Mouse (Mus musculus) NIH3T3 (cell line): ENCODE measurements around the gene Acot4.
"Not testable (repeated sequence)": the region's sequence is repeated elsewhere in the genome, so short reads cannot be mapped to it uniquely, and the experiment has no call there.

ENCODE experiments used
- DNase-seq: peaks from one replicate; pipeline ENCODE4 v3.0.0-alpha.2; 2012; ENCODE audit warnings: low read depth

Acot4 gene

DNA sequence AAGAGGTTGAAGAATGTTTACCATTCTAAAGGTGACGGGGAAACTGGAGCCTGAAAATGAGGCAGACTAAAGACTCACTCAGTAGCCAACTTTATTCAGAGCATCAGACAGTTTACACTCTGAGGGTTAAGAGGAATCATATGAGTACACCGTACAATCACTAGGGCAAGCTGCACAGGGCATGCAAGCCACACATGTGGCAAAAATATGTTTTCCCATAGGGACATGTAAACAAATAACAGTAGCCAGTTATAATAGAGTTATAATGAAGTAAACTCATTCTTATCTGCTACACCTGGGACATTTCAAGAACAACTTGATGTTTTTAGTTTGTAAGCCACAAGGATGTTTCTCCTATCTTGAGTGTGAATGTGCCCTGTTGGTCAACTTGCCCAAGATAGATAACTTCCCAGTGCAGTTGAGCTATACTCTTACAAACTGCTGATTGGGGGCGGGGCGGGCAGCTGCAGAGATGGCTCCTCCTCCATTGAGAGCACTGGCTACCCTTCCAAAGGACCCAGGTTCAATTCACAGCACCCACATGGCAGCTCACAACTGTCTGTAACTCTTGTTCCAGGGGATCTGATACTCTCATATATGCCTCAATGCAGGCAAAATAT is 39.3 kb downstream of the Acot4 start:
- no peak for DNase-seq

DNA sequence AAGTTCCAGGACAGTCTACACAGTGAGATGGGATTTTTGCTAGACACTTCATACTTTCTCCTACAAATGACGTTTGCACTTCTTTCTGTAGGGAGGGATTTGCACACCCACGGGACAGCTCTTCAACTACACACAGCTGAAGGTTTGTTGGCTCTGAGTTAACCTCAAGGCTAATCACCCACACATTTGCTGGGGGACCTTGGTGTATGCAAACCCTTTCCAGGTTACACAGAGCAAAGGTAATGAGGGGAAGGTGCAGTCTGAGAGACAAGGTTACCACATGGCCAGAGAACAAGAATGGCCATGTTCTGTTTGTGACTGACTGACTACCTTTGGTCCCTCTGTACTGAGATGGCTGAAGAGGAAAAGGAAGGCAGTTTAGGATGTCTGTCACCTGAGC is 45.7 kb downstream of the Acot4 start:
- no peak for DNase-seq

- DNase-seq = no peak
These were observed 46.4 kb downstream of the Acot4 start for GRCm38 (mm10) chr12:84084581-84084980.

- not testable (repeated sequence) for DNase-seq
These were observed 56.5 kb downstream of the Acot4 start for GRCm38 (mm10) chr12:84094666-84095065.
